Mouse (Mus musculus) splenic B cell, adult 2 months (primary cell): ENCODE results near the gene Lyl1.

Experiments used
- DNase-seq: peaks from one replicate; pipeline ENCODE4 v3.0.0-alpha.2; 2011; ENCODE audit warnings: low read depth, low spot score
- H3K27me3 ChIP-seq: 2 replicates; pipeline ENCODE4 v1.6.1; 2012; ENCODE audit warnings: mild to moderate bottlenecking, low read length, moderate library complexity, mixed read lengths; ENCODE audit not compliant: control insufficient read depth, poor library complexity, insufficient read depth, severe bottlenecking
- H3K36me3 ChIP-seq: 2 replicates; pipeline ENCODE4 v1.6.1; 2012; ENCODE audit warnings: mild to moderate bottlenecking, low read length, moderate library complexity, mixed read lengths; ENCODE audit not compliant: control insufficient read depth, poor library complexity, insufficient read depth, severe bottlenecking

The Lyl1 gene

GRCm38 (mm10) chr8:84700941-84701911, at the start of gene Lyl1:
Gene Lyl1, plus strand, starts transcription at chr8:84701457.
- peak; percentile 92 for DNase-seq
- Histone ChIP-seq H3K36me3 (no peaks in the 10 kb centered on the region; the same call in 1 of the 2 replicates), H3K27me3 (no peaks in the 10 kb centered on the region)

GRCm38 (mm10) chr8:84653092-84653631, 48.1 kb upstream of the Lyl1 start:
- DNase-seq, result no peak
- Histone ChIP-seq H3K36me3 (no peaks in the 10 kb centered on the region), H3K27me3 (no peaks in the 10 kb centered on the region)

GRCm38 (mm10) chr8:84654597-84654996, 46.7 kb upstream of the Lyl1 start:
- Histone ChIP-seq H3K36me3 (no peaks in the 10 kb centered on the region), H3K27me3 (no peaks in the 10 kb centered on the region)
- DNase-seq, result peak; percentile 41

GRCm38 (mm10) chr8:84655336-84656190, 45.7 kb upstream of the Lyl1 start:
- H3K36me3 ChIP-seq, result no peaks in the 10 kb centered on the region
- DNase-seq, result no peak

GRCm38 (mm10) chr8:84656191-84656525, 45.1 kb upstream of the Lyl1 start:
- H3K27me3 ChIP-seq, result no peaks in the 10 kb centered on the region
- DNase-seq, result no peak
- no peaks in the 10 kb centered on the region for H3K36me3 ChIP-seq

More at GRCm38 (mm10) chr8:84655336-84656190, 45.7 kb upstream of the Lyl1 start:
- H3K27me3 ChIP-seq, result no peaks in the 10 kb centered on the region

GRCm38 (mm10) chr8:84656641-84657126, 44.6 kb upstream of the Lyl1 start:
- no peaks in the 10 kb centered on the region; the same call in 1 of the 2 replicates for H3K36me3 ChIP-seq
- H3K27me3 ChIP-seq, result no peaks in the 10 kb centered on the region
- DNase-seq, result peak; percentile 81

- no peak for DNase-seq
- no peaks in the 10 kb centered on the region; the same call in 1 of the 2 replicates for H3K36me3 ChIP-seq
- no peaks in the 10 kb centered on the region for H3K27me3 ChIP-seq
These were observed 44.1 kb upstream of the Lyl1 start for GRCm38 (mm10) chr8:84657203-84657602.

- no peak for DNase-seq
- Histone ChIP-seq H3K27me3 (no peaks in the 10 kb centered on the region), H3K36me3 (no peaks in the 10 kb centered on the region; the same call in 1 of the 2 replicates)
These were observed 43.6 kb upstream of the Lyl1 start for GRCm38 (mm10) chr8:84657680-84658079.

- Histone ChIP-seq H3K27me3 (no peaks in the 10 kb centered on the region), H3K36me3 (no peaks in the 10 kb centered on the region; the same call in 1 of the 2 replicates)
- no peak for DNase-seq
These were observed 42.3 kb upstream of the Lyl1 start for GRCm38 (mm10) chr8:84658951-84659350.

GRCm38 (mm10) chr8:84659936-84660818, 41.1 kb upstream of the Lyl1 start:
- Histone ChIP-seq H3K36me3 (no peaks in the 10 kb centered on the region; the same call in 1 of the 2 replicates), H3K27me3 (no peaks in the 10 kb centered on the region)
- DNase-seq, result peak; percentile 66

- DNase-seq, result peak; percentile 43
- no peaks in the 10 kb centered on the region; the same call in 1 of the 2 replicates for H3K36me3 ChIP-seq
- no peaks in the 10 kb centered on the region for H3K27me3 ChIP-seq
These were observed 40.3 kb upstream of the Lyl1 start for GRCm38 (mm10) chr8:84660819-84661457.

- no peaks in the 10 kb centered on the region; the same call in none of the 2 replicates for H3K36me3 ChIP-seq
- peak; percentile 92 for DNase-seq
These were observed 39.8 kb upstream of the Lyl1 start for GRCm38 (mm10) chr8:84661458-84661871.

GRCm38 (mm10) chr8:84661961-84662571, 39.2 kb upstream of the Lyl1 start:
- DNase-seq, result no peak
- H3K27me3 ChIP-seq, result no peaks in the 10 kb centered on the region
- no peaks in the 10 kb centered on the region; the same call in none of the 2 replicates for H3K36me3 ChIP-seq

More at GRCm38 (mm10) chr8:84661458-84661871, 39.8 kb upstream of the Lyl1 start:
- no peaks in the 10 kb centered on the region for H3K27me3 ChIP-seq
